Mouse (Mus musculus) lung, adult 2 months (tissue): Measurements from ENCODE around the gene Cpvl. TPM values are rescaled to one million over a fixed set of nuclear protein-coding genes. Genes with fewer than 3 reads are reported as not detected.

ENCODE experiments used
- DNase-seq: peaks from one replicate; pipeline ENCODE4 v3.0.0; 2022
- H3K4me1 ChIP-seq: fragments of 200-500 bp; 2 replicates; pipeline ENCODE4 v1.6.1; 2011; ENCODE audit warnings: low read length; ENCODE audit not compliant: control insufficient read depth, insufficient read depth
- H3K4me3 ChIP-seq: fragments of 200-500 bp; replicated peaks from 2 replicates; pipeline ENCODE3; 2011; ENCODE audit warnings: low read depth, mild to moderate bottlenecking, control low read depth, low read length; ENCODE audit errors: extremely low read depth
- CTCF ChIP-seq: fragments of 200-500 bp; IDR thresholded peaks from 2 replicates; pipeline ENCODE4 v1.5.1; 2011; ENCODE audit warnings: mild to moderate bottlenecking, low read length, control low read depth; ENCODE audit not compliant: insufficient read depth
- POLR2A ChIP-seq: fragments of 200-500 bp; IDR thresholded peaks from 2 replicates; pipeline ENCODE4 v1.6.1; 2011; ENCODE audit warnings: low read depth, mild to moderate bottlenecking, control low read depth, low read length, borderline replicate concordance; ENCODE audit errors: extremely low read depth
- WGBS: fragments of 180-500 bp; shearing (Covaris S2); methylation state at CpG from one replicate; pipeline ENCODE4 v1.1.7; 2018; 5-methylcytosine and 5-hydroxymethylcytosine counted together
- polyA plus RNA-seq: library from polyadenylated mRNA; depleted of rRNA; stranded (reverse); fragments of >200 nt; gene quantifications from 2 replicates; pipeline ENCODE4 v1.2.3, GENCODE M21; 2012; rRNA removed

Cpvl gene
- polyA plus RNA-seq: not detected in 2 replicates

DNA sequence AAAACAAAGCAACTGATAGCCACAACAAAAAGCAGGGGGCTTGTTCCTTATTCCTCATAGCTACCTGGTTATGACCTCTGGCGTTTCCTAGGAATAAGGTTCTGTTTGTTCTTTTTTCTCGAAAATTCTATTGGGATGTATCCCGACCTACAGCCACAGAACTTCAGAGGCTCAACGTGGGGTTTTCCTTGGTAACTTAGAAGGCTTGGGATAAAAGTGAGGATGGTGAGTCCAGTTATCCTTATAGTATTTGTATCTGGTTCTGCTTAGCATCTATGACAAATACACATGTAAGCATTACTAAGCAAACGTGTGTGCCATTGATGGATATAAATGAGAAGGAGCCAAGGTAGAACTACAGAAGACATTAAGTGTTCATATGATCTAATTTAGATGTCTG lies at the start of gene Cpvl:
Cpvl (minus strand) TSS at position 101 of the 400 bp plus-strand sequence.
- TF ChIP-seq POLR2A (no peak), CTCF (no peak)
- no peak for DNase-seq
- Histone ChIP-seq H3K4me1 (peaks cover 3% of the 10 kb centered on the region), H3K4me3 (no peak within 1 kb of the TSS)
- WGBS: 81% methylated on average over 5 of the region's 5 CpGs

DNA sequence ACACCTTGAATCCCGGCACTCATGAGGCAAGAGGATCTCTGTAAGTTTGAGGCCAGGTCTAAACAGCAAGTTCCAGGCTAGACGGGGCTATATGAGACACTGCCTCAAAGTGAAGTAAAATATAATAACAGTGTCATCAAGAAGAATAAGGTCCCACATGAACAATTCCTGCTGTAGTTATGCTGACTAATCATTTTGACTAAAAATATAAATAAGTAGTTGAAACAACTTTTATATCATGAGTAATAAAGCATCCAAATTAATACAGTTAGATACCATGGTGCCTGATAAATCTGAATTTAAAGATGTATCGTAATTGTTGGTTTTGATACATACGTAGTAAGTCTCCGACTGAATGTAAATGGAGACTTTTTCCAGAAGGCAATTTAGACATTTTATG lies 45.4 kb upstream of the Cpvl start:
- TF ChIP-seq CTCF: no peak
- TF ChIP-seq POLR2A: no peak
- Histone ChIP-seq H3K4me3 (no peak overlapping the region), H3K4me1 (no peaks in the 10 kb centered on the region)
- 94% methylated on average over 5 of the region's 5 CpGs for WGBS
- no peak for DNase-seq

DNA sequence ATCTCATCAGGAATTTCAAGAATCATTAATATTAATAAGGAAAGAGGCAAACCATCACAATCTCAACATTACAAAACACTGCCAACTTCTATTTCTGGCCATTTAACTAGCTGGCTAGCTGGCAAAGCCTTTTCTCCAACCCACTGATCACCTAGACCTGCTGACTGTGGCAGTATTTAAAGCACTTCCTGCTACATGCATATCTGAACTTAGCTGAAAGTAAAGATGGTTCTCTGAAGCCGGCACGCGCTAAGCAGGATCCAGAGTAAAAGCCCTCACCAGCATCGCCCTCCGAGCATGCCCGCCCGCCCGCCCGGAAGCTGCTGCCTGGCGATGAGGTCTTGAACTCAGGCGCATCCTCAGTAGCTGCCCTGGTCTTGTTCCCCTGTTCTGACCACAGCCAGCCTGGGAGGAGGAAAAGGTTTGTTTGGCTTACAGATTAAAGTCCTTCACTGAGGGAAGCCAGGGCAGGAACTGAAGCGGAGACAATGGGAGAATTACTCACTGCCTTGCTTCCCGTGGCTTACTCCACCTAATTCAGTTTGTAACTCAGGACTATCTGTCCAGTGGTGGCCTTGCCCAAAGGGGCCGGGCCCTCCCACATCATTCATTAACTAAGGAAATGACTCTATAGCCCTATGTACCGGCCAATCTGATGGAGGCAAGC lies 42.8 kb upstream of the Cpvl start:
- no peak for TF ChIP-seq CTCF
- DNase-seq: no peak
- 39% methylated on average over 15 of the region's 15 CpGs for WGBS
- Histone ChIP-seq H3K4me3 (no peak overlapping the region), H3K4me1 (peaks cover 4% of the 10 kb centered on the region; the same call in 1 of the 2 replicates)

DNA sequence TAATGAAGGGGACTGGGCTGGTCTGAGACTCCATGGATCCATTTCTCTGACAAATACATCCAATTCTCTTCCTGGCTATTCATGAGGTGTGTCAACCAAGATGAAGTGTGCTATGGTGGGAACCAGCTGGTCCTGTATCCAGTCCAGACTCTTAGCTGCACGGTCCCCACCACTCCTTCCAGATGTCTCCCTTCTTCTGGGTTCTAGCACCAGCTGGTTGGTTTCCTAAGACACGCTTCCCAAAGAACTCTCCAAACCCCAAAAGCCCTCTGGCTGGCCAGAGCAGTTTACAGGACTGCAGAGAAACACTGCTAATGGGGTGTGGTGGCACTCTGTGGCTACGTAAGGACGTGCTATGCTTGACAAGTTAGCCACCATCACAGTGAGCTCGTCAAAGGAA lies 40.4 kb upstream of the Cpvl start:
- 57% methylated on average over 5 of the region's 5 CpGs for WGBS
- TF ChIP-seq CTCF: no peak
- no peak for TF ChIP-seq POLR2A
- H3K4me3 ChIP-seq: no peak overlapping the region
- peak; percentile 36 for DNase-seq
- peaks cover 4% of the 10 kb centered on the region; the same call in 1 of the 2 replicates for H3K4me1 ChIP-seq

DNA sequence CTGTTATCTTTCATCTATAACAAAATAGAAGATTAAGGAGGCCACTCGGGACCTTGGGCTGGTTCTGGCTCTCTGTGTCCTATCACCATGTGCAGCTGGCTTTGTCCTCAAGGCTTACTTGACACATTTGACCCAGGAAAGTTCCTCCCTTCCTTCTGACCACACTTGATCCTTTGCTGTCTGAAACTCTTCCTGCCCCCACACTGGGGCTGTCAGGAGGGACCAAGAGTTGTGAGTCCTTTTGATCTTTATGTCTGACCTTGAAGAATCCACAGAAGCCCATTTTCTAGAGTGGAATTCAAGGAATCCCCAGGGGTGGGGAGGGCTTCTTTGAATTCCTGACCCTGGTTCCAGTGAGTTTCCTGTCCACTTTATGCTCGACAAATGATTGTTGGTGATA lies 39.6 kb upstream of the Cpvl start:
- no peak for DNase-seq
- Histone ChIP-seq H3K4me3 (no peak overlapping the region), H3K4me1 (peaks cover 4% of the 10 kb centered on the region; the same call in 1 of the 2 replicates)
- 39% methylated on average over 2 of the region's 2 CpGs for WGBS
- TF ChIP-seq POLR2A: no peak
- TF ChIP-seq CTCF: no peak

DNA sequence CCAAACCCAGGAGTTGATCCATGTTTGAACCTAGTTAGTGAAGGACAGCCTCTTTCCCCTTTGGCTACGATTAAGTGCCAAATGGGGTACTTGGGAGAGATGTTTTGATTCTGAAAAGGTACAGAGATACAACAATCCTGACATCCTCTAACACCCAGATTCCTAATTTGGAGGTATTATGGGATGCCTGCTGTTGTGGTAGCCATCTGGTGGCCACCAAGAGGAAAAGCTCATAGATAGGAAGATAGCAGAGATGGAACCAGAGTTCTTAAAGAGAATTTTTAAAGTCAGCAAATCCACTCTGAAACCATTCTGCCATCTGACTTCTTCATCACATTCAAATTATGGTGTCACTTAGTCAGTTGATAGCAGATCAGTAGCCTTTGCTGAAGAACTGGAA lies 33.7 kb upstream of the Cpvl start:
- TF ChIP-seq CTCF: no peak
- no peak for TF ChIP-seq POLR2A
- peaks cover 2% of the 10 kb centered on the region; the same call in 1 of the 2 replicates for H3K4me1 ChIP-seq
- WGBS: 80% methylated on average over 1 of the region's 1 CpGs
- no peak for DNase-seq
- H3K4me3 ChIP-seq: no peak overlapping the region

DNA sequence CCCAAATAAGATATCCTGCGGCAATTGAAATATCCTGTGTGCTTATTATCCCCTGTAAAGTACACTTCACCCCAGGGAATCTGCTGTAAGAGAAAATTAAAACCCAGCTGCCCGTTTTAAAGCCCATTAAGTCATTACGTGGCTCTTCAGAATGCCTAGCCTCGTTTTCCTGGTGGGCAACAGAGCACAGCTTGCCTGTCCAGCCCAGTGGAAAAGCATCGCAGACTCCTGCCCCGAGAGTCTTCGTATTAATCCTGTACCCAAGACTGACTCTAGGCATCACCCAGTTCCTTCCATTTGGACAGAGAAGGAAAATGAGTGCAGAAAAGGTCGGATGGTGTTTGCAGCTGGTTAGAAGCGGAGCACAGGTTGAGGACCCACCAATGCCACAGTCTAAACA lies 31.9 kb upstream of the Cpvl start:
- 81% methylated on average over 9 of the region's 9 CpGs for WGBS

DNA sequence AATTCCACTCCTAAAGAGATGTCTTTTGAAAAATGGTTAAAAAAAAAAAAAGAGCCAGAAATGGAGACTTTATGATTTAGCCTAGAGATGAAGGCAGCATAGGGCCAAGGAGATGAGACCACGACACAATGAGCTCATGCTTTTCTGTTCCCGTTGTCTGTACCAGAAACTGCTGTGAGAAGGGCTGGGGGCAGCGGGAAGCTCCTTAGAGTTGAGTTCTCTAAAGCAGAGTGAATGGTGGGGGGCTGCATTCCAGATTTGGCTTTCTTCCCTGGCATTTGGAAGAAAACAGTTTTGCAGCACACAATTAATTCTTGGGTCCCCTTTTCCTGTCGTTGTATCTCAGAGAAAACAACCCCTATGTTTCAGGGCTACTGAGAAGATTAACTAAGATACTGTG lies 30.8 kb upstream of the Cpvl start:
- 73% methylated on average over 4 of the region's 4 CpGs for WGBS
- TF ChIP-seq POLR2A (no peak), CTCF (no peak)
- no peak for DNase-seq
- Histone ChIP-seq H3K4me1 (peaks cover 2% of the 10 kb centered on the region; the same call in 1 of the 2 replicates), H3K4me3 (no peak overlapping the region)

More for the DNA sequence above, 31.9 kb upstream of the Cpvl start:
- no peak overlapping the region for H3K4me3 ChIP-seq
- H3K4me1 ChIP-seq: peaks cover 2% of the 10 kb centered on the region; the same call in 1 of the 2 replicates
- TF ChIP-seq POLR2A: no peak
- TF ChIP-seq CTCF: no peak
- DNase-seq: no peak

DNA sequence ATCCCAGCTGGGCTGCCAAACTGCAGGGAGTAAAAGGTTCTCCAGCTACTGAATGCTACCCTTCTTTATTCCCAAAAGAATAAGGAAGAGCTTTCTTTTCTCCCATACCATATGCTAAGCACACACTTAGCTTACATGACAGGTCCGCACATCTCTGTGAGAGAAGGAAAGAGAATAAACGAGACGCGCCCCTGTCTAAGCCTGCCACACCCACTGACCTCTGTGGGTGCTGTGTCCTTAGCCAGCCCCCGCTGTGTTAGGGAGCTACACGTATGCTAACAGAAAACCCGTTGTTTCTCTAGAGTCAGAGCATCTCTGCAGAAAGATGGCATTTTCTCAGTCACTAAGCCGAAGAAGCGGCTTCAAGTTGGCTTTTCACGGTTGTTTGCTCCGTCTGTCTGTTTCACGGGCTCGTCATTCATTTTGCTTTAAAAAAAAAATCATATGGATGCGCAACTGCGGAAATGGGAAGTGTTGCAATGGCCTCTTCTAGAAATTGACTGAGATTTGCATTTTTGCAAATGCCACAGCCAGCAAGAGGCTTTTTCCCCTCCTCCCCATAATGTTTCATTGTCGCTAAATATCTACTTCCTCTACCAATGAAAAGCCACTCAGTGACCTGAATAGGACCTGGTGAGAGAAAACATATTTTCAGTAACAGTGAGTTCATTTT lies 30.1 kb upstream of the Cpvl start:
- DNase-seq: no peak
- TF ChIP-seq CTCF (no peak), POLR2A (no peak)
- Histone ChIP-seq H3K4me1 (peaks cover 2% of the 10 kb centered on the region; the same call in 1 of the 2 replicates), H3K4me3 (no peak overlapping the region)
- WGBS: 70% methylated on average over 16 of the region's 16 CpGs

DNA sequence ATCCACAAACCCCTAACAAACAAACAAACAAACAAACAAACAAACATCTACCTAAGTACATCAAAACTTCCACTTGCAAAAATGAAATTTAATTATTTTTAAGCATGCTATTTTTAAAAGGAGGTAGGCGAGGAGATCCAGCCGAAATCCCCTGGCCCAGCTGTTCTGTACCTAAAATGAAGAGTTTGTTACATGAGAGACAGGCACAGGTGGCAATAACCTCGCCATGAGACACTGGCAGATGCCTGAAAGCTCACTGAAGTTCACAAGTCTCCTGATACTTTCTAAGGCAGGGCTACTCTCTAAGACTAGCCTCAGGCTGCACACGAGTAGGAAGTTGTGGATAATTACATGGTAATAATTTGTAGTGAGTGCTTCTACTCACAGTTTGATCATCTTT lies 26.8 kb upstream of the Cpvl start:
- Histone ChIP-seq H3K4me3 (no peak overlapping the region), H3K4me1 (no peaks in the 10 kb centered on the region)
- TF ChIP-seq POLR2A (no peak), CTCF (no peak)
- DNase-seq: no peak
- WGBS: 91% methylated on average over 4 of the region's 4 CpGs
